Mouse (Mus musculus): ENCODE data around the gene Arrdc4. TPM values are rescaled to one million over a fixed set of nuclear protein-coding genes. Genes with fewer than 3 reads are reported as not detected.

Arrdc4 gene
- 3.7 and 9.2 TPM in 2 replicates for polyA plus RNA-seq (2011; ENCODE audit: insufficient read length, low read depth, missing spikeins)

- H3K27ac ChIP-seq (ENCODE audit: insufficient read depth, low read length), result no peak within 1 kb of the TSS
- no peaks in the 10 kb centered on the region; the same call in 1 of the 2 replicates for H3K4me1 ChIP-seq (ENCODE audit: control insufficient read depth, insufficient read depth, low read length)
- TF ChIP-seq POLR2A (IDR thresholded peaks at IDR 0.05; ENCODE audit: low read depth, low read length) (peak; percentile 52; the same call in 1 of the 2 replicates), CTCF (IDR thresholded peaks at IDR 0.05; ENCODE audit: borderline replicate concordance, insufficient read depth, low read length) (no peak)
- peak within 1 kb of the TSS; percentile 55 for H3K4me3 ChIP-seq (ENCODE audit: insufficient read depth, low read length)
These were observed at the start of gene Arrdc4 for GRCm38 (mm10) chr7:68748761-68749635. TSS of gene Arrdc4 (minus strand) at chr7:68749241.

GRCm38 (mm10) chr7:68795578-68795977 is 46.5 kb upstream of the Arrdc4 start:
- no peak for TF ChIP-seq CTCF (IDR thresholded peaks at IDR 0.05; ENCODE audit: borderline replicate concordance, insufficient read depth, low read length)
- no peak for TF ChIP-seq POLR2A (IDR thresholded peaks at IDR 0.05; ENCODE audit: low read depth, low read length)
- Histone ChIP-seq H3K4me3 (ENCODE audit: insufficient read depth, low read length) (no peak overlapping the region), H3K27ac (ENCODE audit: insufficient read depth, low read length) (no peak overlapping the region), H3K4me1 (ENCODE audit: control insufficient read depth, insufficient read depth, low read length) (no peaks in the 10 kb centered on the region)

- H3K4me3 ChIP-seq (ENCODE audit: insufficient read depth, low read length), result no peak overlapping the region
- no peak for TF ChIP-seq POLR2A (IDR thresholded peaks at IDR 0.05; ENCODE audit: low read depth, low read length)
- TF ChIP-seq CTCF (IDR thresholded peaks at IDR 0.05; ENCODE audit: borderline replicate concordance, insufficient read depth, low read length), result no peak
These were observed 39.7 kb upstream of the Arrdc4 start for GRCm38 (mm10) chr7:68788711-68789110.

GRCm38 (mm10) chr7:68771757-68772094 is 22.7 kb upstream of the Arrdc4 start:
- no peak overlapping the region for H3K27ac ChIP-seq (ENCODE audit: insufficient read depth, low read length)
- H3K4me3 ChIP-seq (ENCODE audit: insufficient read depth, low read length), result no peak overlapping the region
- no peaks in the 10 kb centered on the region for H3K4me1 ChIP-seq (ENCODE audit: control insufficient read depth, insufficient read depth, low read length)
- TF ChIP-seq POLR2A (IDR thresholded peaks at IDR 0.05; ENCODE audit: low read depth, low read length) (no peak), CTCF (IDR thresholded peaks at IDR 0.05; ENCODE audit: borderline replicate concordance, insufficient read depth, low read length) (no peak)

More at GRCm38 (mm10) chr7:68788711-68789110, 39.7 kb upstream of the Arrdc4 start:
- Histone ChIP-seq H3K27ac (ENCODE audit: insufficient read depth, low read length) (no peak overlapping the region), H3K4me1 (ENCODE audit: control insufficient read depth, insufficient read depth, low read length) (no peaks in the 10 kb centered on the region)

- no peaks in the 10 kb centered on the region for H3K4me1 ChIP-seq (ENCODE audit: control insufficient read depth, insufficient read depth, low read length)
- TF ChIP-seq POLR2A (IDR thresholded peaks at IDR 0.05; ENCODE audit: low read depth, low read length) (no peak), CTCF (IDR thresholded peaks at IDR 0.05; ENCODE audit: borderline replicate concordance, insufficient read depth, low read length) (no peak)
- H3K4me3 ChIP-seq (ENCODE audit: insufficient read depth, low read length), result no peak overlapping the region
- no peak overlapping the region for H3K27ac ChIP-seq (ENCODE audit: insufficient read depth, low read length)
These were observed 22.1 kb upstream of the Arrdc4 start for GRCm38 (mm10) chr7:68770894-68771756.

- TF ChIP-seq CTCF (IDR thresholded peaks at IDR 0.05; ENCODE audit: borderline replicate concordance, insufficient read depth, low read length) (no peak), POLR2A (IDR thresholded peaks at IDR 0.05; ENCODE audit: low read depth, low read length) (no peak)
- H3K4me1 ChIP-seq (ENCODE audit: control insufficient read depth, insufficient read depth, low read length), result no peaks in the 10 kb centered on the region
- H3K4me3 ChIP-seq (ENCODE audit: insufficient read depth, low read length), result no peak overlapping the region
These were observed 16.9 kb upstream of the Arrdc4 start for GRCm38 (mm10) chr7:68765926-68766325.

GRCm38 (mm10) chr7:68759148-68759724 is 10.2 kb upstream of the Arrdc4 start:
- Histone ChIP-seq H3K4me1 (ENCODE audit: control insufficient read depth, insufficient read depth, low read length) (no peaks in the 10 kb centered on the region), H3K27ac (ENCODE audit: insufficient read depth, low read length) (no peak overlapping the region), H3K4me3 (ENCODE audit: insufficient read depth, low read length) (no peak overlapping the region)
- TF ChIP-seq CTCF (IDR thresholded peaks at IDR 0.05; ENCODE audit: borderline replicate concordance, insufficient read depth, low read length) (no peak), POLR2A (IDR thresholded peaks at IDR 0.05; ENCODE audit: low read depth, low read length) (no peak)

More at GRCm38 (mm10) chr7:68765926-68766325, 16.9 kb upstream of the Arrdc4 start:
- H3K27ac ChIP-seq (ENCODE audit: insufficient read depth, low read length), result no peak overlapping the region

GRCm38 (mm10) chr7:68756656-68757204 is 7.7 kb upstream of the Arrdc4 start:
- no peak for TF ChIP-seq POLR2A (IDR thresholded peaks at IDR 0.05; ENCODE audit: low read depth, low read length)
- no peak for TF ChIP-seq CTCF (IDR thresholded peaks at IDR 0.05; ENCODE audit: borderline replicate concordance, insufficient read depth, low read length)
- H3K27ac ChIP-seq (ENCODE audit: insufficient read depth, low read length), result no peak overlapping the region
- no peak overlapping the region for H3K4me3 ChIP-seq (ENCODE audit: insufficient read depth, low read length)
- no peaks in the 10 kb centered on the region for H3K4me1 ChIP-seq (ENCODE audit: control insufficient read depth, insufficient read depth, low read length)

GRCm38 (mm10) chr7:68749919-68750318 is 878 bp upstream of the Arrdc4 start:
- Histone ChIP-seq H3K27ac (ENCODE audit: insufficient read depth, low read length) (no peak overlapping the region), H3K4me1 (ENCODE audit: control insufficient read depth, insufficient read depth, low read length) (no peaks in the 10 kb centered on the region; the same call in 1 of the 2 replicates), H3K4me3 (ENCODE audit: insufficient read depth, low read length) (peak overlapping the region; percentile 12; the same call in 1 of the 2 replicates)
- TF ChIP-seq CTCF (IDR thresholded peaks at IDR 0.05; ENCODE audit: borderline replicate concordance, insufficient read depth, low read length), result no peak
- TF ChIP-seq POLR2A (IDR thresholded peaks at IDR 0.05; ENCODE audit: low read depth, low read length), result no peak
